Mouse (Mus musculus): ENCODE measurements around the gene Nme7. TPM values are rescaled to one million over a fixed set of nuclear protein-coding genes. Genes with fewer than 3 reads are reported as not detected.

Gene Nme7
- polyA plus RNA-seq, 1 experiment from 2014 or later = 29.9 TPM

GRCm38 (mm10) chr1:164361997-164362396 lies 58.1 kb downstream of the Nme7 start:
- Histone ChIP-seq H3K9me3 (ENCODE audit: control insufficient read depth, low read length) (no peaks in the 10 kb centered on the region), H3K4me2 (no peak overlapping the region), H3K27me3 (ENCODE audit: control insufficient read depth, insufficient read depth, low read length) (no peaks in the 10 kb centered on the region), H3K36me3 (ENCODE audit: control insufficient read depth, insufficient read depth, low read length) (no peaks in the 10 kb centered on the region), H3K4me3 (ENCODE audit: low read depth, low read length) (no peak overlapping the region), H3K4me1 (ENCODE audit: control insufficient read depth, insufficient read depth, low read length) (peaks cover 8% of the 10 kb centered on the region; the same call in 1 of the 2 replicates), H3K27ac (ENCODE audit: low read depth, low read length) (no peak overlapping the region), H3K9ac (ENCODE audit: low read length) (no peak overlapping the region)
- 34% methylated on average over 2 of the region's 2 CpGs for WGBS
- peak; percentile 43; the same call in 1 of the 2 replicates for ATAC-seq (ENCODE audit: low FRiP score)
- DNase-seq (ENCODE audit: low spot score, missing footprints) = no peak

GRCm38 (mm10) chr1:164366156-164367128 lies 62.5 kb downstream of the Nme7 start:
- 77% methylated on average over 12 of the region's 12 CpGs for WGBS
- ATAC-seq (ENCODE audit: low FRiP score) (peak; percentile 88), DNase-seq (ENCODE audit: low spot score, missing footprints) (peak; percentile 89)
- Histone ChIP-seq H3K9me3 (ENCODE audit: control insufficient read depth, low read length) (no peaks in the 10 kb centered on the region), H3K4me2 (no peak overlapping the region), H3K27me3 (ENCODE audit: control insufficient read depth, insufficient read depth, low read length) (no peaks in the 10 kb centered on the region), H3K4me3 (ENCODE audit: low read depth, low read length) (no peak overlapping the region), H3K36me3 (ENCODE audit: control insufficient read depth, insufficient read depth, low read length) (no peaks in the 10 kb centered on the region), H3K4me1 (ENCODE audit: control insufficient read depth, insufficient read depth, low read length) (peaks cover 8% of the 10 kb centered on the region; the same call in 1 of the 2 replicates), H3K27ac (ENCODE audit: low read depth, low read length) (no peak overlapping the region), H3K9ac (ENCODE audit: low read length) (no peak overlapping the region)

GRCm38 (mm10) chr1:164368152-164368551 lies 64.2 kb downstream of the Nme7 start:
- no peak overlapping the region for H3K27ac ChIP-seq (ENCODE audit: low read depth, low read length)
- 90% methylated on average over 4 of the region's 4 CpGs for WGBS
- H3K9me3 ChIP-seq (ENCODE audit: control insufficient read depth, low read length) = no peaks in the 10 kb centered on the region
- no peak for ATAC-seq (ENCODE audit: low FRiP score)
- DNase-seq (ENCODE audit: low spot score, missing footprints) = no peak
- H3K4me1 ChIP-seq (ENCODE audit: control insufficient read depth, insufficient read depth, low read length) = no peaks in the 10 kb centered on the region
- no peaks in the 10 kb centered on the region for H3K27me3 ChIP-seq (ENCODE audit: control insufficient read depth, insufficient read depth, low read length)
- no peak overlapping the region for H3K4me2 ChIP-seq
- H3K9ac ChIP-seq (ENCODE audit: low read length) = no peak overlapping the region
- no peaks in the 10 kb centered on the region for H3K36me3 ChIP-seq (ENCODE audit: control insufficient read depth, insufficient read depth, low read length)
- no peak overlapping the region for H3K4me3 ChIP-seq (ENCODE audit: low read depth, low read length)

- WGBS = 99% methylated on average over 2 of the region's 2 CpGs
- no peak overlapping the region for H3K27ac ChIP-seq (ENCODE audit: low read depth, low read length)
- H3K4me2 ChIP-seq = no peak overlapping the region
- no peaks in the 10 kb centered on the region for H3K36me3 ChIP-seq (ENCODE audit: control insufficient read depth, insufficient read depth, low read length)
- H3K9me3 ChIP-seq (ENCODE audit: control insufficient read depth, low read length) = no peaks in the 10 kb centered on the region
- H3K4me3 ChIP-seq (ENCODE audit: low read depth, low read length) = no peak overlapping the region
- no peaks in the 10 kb centered on the region for H3K4me1 ChIP-seq (ENCODE audit: control insufficient read depth, insufficient read depth, low read length)
- ATAC-seq (ENCODE audit: low FRiP score) = no peak
- DNase-seq (ENCODE audit: low spot score, missing footprints) = no peak
- H3K9ac ChIP-seq (ENCODE audit: low read length) = no peak overlapping the region
- no peaks in the 10 kb centered on the region for H3K27me3 ChIP-seq (ENCODE audit: control insufficient read depth, insufficient read depth, low read length)
These were observed 65.9 kb downstream of the Nme7 start for GRCm38 (mm10) chr1:164369781-164370180.

GRCm38 (mm10) chr1:164373029-164373428 lies 69.1 kb downstream of the Nme7 start:
- Histone ChIP-seq H3K9ac (ENCODE audit: low read length) (no peak overlapping the region), H3K4me2 (no peak overlapping the region), H3K4me3 (ENCODE audit: low read depth, low read length) (no peak overlapping the region), H3K36me3 (ENCODE audit: control insufficient read depth, insufficient read depth, low read length) (no peaks in the 10 kb centered on the region), H3K9me3 (ENCODE audit: control insufficient read depth, low read length) (no peaks in the 10 kb centered on the region), H3K27ac (ENCODE audit: low read depth, low read length) (no peak overlapping the region), H3K27me3 (ENCODE audit: control insufficient read depth, insufficient read depth, low read length) (no peaks in the 10 kb centered on the region), H3K4me1 (ENCODE audit: control insufficient read depth, insufficient read depth, low read length) (no peaks in the 10 kb centered on the region)
- DNase-seq (ENCODE audit: low spot score, missing footprints) (no peak), ATAC-seq (ENCODE audit: low FRiP score) (no peak)
- 85% methylated on average over 7 of the region's 7 CpGs for WGBS

- H3K27me3 ChIP-seq (ENCODE audit: control insufficient read depth, insufficient read depth, low read length) = no peaks in the 10 kb centered on the region
- no peak for DNase-seq (ENCODE audit: low spot score, missing footprints)
- WGBS = 84% methylated on average over 7 of the region's 7 CpGs
These were observed 70.1 kb downstream of the Nme7 start for GRCm38 (mm10) chr1:164374020-164374419.

GRCm38 (mm10) chr1:164375626-164376025 lies 71.7 kb downstream of the Nme7 start:
- H3K9ac ChIP-seq (ENCODE audit: low read length) = no peak overlapping the region
- no peaks in the 10 kb centered on the region for H3K4me1 ChIP-seq (ENCODE audit: control insufficient read depth, insufficient read depth, low read length)
- WGBS = 96% methylated on average over 9 of the region's 9 CpGs
- H3K27ac ChIP-seq (ENCODE audit: low read depth, low read length) = no peak overlapping the region
- no peak overlapping the region for H3K4me2 ChIP-seq
- no peaks in the 10 kb centered on the region for H3K9me3 ChIP-seq (ENCODE audit: control insufficient read depth, low read length)
- DNase-seq (ENCODE audit: low spot score, missing footprints) (no peak), ATAC-seq (ENCODE audit: low FRiP score) (no peak)
- no peak overlapping the region for H3K4me3 ChIP-seq (ENCODE audit: low read depth, low read length)
- no peaks in the 10 kb centered on the region for H3K27me3 ChIP-seq (ENCODE audit: control insufficient read depth, insufficient read depth, low read length)
- no peaks in the 10 kb centered on the region for H3K36me3 ChIP-seq (ENCODE audit: control insufficient read depth, insufficient read depth, low read length)

More at GRCm38 (mm10) chr1:164374020-164374419, 70.1 kb downstream of the Nme7 start:
- Histone ChIP-seq H3K4me2 (no peak overlapping the region), H3K9ac (ENCODE audit: low read length) (no peak overlapping the region), H3K36me3 (ENCODE audit: control insufficient read depth, insufficient read depth, low read length) (no peaks in the 10 kb centered on the region), H3K4me1 (ENCODE audit: control insufficient read depth, insufficient read depth, low read length) (no peaks in the 10 kb centered on the region), H3K27ac (ENCODE audit: low read depth, low read length) (no peak overlapping the region), H3K4me3 (ENCODE audit: low read depth, low read length) (no peak overlapping the region), H3K9me3 (ENCODE audit: control insufficient read depth, low read length) (no peaks in the 10 kb centered on the region)
- ATAC-seq (ENCODE audit: low FRiP score) = no peak

GRCm38 (mm10) chr1:164376761-164377487 lies 73.0 kb downstream of the Nme7 start:
- Histone ChIP-seq H3K4me2 (no peak overlapping the region), H3K4me1 (ENCODE audit: control insufficient read depth, insufficient read depth, low read length) (no peaks in the 10 kb centered on the region), H3K4me3 (ENCODE audit: low read depth, low read length) (no peak overlapping the region), H3K27ac (ENCODE audit: low read depth, low read length) (no peak overlapping the region), H3K9me3 (ENCODE audit: control insufficient read depth, low read length) (no peaks in the 10 kb centered on the region), H3K27me3 (ENCODE audit: control insufficient read depth, insufficient read depth, low read length) (no peaks in the 10 kb centered on the region), H3K36me3 (ENCODE audit: control insufficient read depth, insufficient read depth, low read length) (no peaks in the 10 kb centered on the region), H3K9ac (ENCODE audit: low read length) (no peak overlapping the region)
- ATAC-seq (ENCODE audit: low FRiP score) (no peak), DNase-seq (ENCODE audit: low spot score, missing footprints) (no peak)
- whole genome bisulfite sequencing = 73% methylated on average over 9 of the region's 9 CpGs

- no peaks in the 10 kb centered on the region for H3K27me3 ChIP-seq (ENCODE audit: control insufficient read depth, insufficient read depth, low read length)
- DNase-seq (ENCODE audit: low spot score, missing footprints) (no peak), ATAC-seq (ENCODE audit: low FRiP score) (no peak)
- no peak overlapping the region for H3K4me2 ChIP-seq
- no peaks in the 10 kb centered on the region for H3K4me1 ChIP-seq (ENCODE audit: control insufficient read depth, insufficient read depth, low read length)
- H3K9ac ChIP-seq (ENCODE audit: low read length) = no peak overlapping the region
- H3K27ac ChIP-seq (ENCODE audit: low read depth, low read length) = no peak overlapping the region
- H3K9me3 ChIP-seq (ENCODE audit: control insufficient read depth, low read length) = no peaks in the 10 kb centered on the region
- WGBS = 94% methylated on average over 8 of the region's 8 CpGs
- H3K36me3 ChIP-seq (ENCODE audit: control insufficient read depth, insufficient read depth, low read length) = no peaks in the 10 kb centered on the region
- H3K4me3 ChIP-seq (ENCODE audit: low read depth, low read length) = no peak overlapping the region
These were observed 79.7 kb downstream of the Nme7 start for GRCm38 (mm10) chr1:164383621-164384020.
